Mouse (Mus musculus) forebrain, embryonic 11.5 days (tissue): Measurements from ENCODE around the gene Sycp2l. TPM values are rescaled to one million over a fixed set of nuclear protein-coding genes. Genes with fewer than 3 reads are reported as not detected.

Source experiments
- ATAC-seq: fragments of 200-750 bp; cut with Nextera tagmentation; replicated peaks from 2 replicates; pipeline ENCODE4 v1.8.0; 2017; ENCODE audit warnings: moderate TSS enrichment; ENCODE audit not compliant: low FRiP score
- DNase-seq: peaks from one replicate; pipeline ENCODE4 v3.0.0-alpha.2; 2017; ENCODE audit warnings: low spot score
- H3K27ac ChIP-seq: fragments of 300-500 bp; sonication (generic); 2 replicates; pipeline ENCODE4 v1.5.1; 2014; ENCODE audit warnings: low read depth, low read length
- H3K27me3 ChIP-seq: fragments of 300-500 bp; sonication (generic); 2 replicates; pipeline ENCODE4 v1.6.1; 2014; ENCODE audit warnings: mild to moderate bottlenecking, low read length, mixed read lengths; ENCODE audit not compliant: control insufficient read depth, insufficient read depth
- H3K36me3 ChIP-seq: fragments of 300-500 bp; sonication (generic); 2 replicates; pipeline ENCODE4 v1.6.1; 2014; ENCODE audit warnings: mild to moderate bottlenecking, low read length, moderate library complexity, mixed read lengths; ENCODE audit not compliant: control insufficient read depth, insufficient read depth
- H3K4me1 ChIP-seq: fragments of 300-500 bp; sonication (generic); replicated peaks from 2 replicates; pipeline ENCODE4 v1.6.1; 2014; ENCODE audit warnings: low read length, mixed read lengths; ENCODE audit not compliant: control insufficient read depth, insufficient read depth
- H3K4me2 ChIP-seq: fragments of 300-500 bp; sonication (generic); 2 replicates; pipeline ENCODE4 v1.6.1; 2014; ENCODE audit warnings: low read depth, mild to moderate bottlenecking, low read length, moderate library complexity, mixed read lengths; ENCODE audit not compliant: severe bottlenecking
- H3K4me3 ChIP-seq: fragments of 300-500 bp; sonication (generic); 2 replicates; pipeline ENCODE4 v1.5.1; 2014; ENCODE audit warnings: low read depth, low read length
- H3K9ac ChIP-seq: fragments of 300-500 bp; sonication (generic); 2 replicates; pipeline ENCODE4 v1.6.1; 2014; ENCODE audit warnings: low read length
- H3K9me3 ChIP-seq: fragments of 300-500 bp; sonication (generic); 2 replicates; pipeline ENCODE4 v1.6.1; 2016; ENCODE audit warnings: low read length, mixed read lengths; ENCODE audit not compliant: control insufficient read depth
- WGBS: fragments of 180-500 bp; shearing (Covaris S2); extraction: QIAGEN DNeasy Blood & Tissue Kit; methylation state at CpG from one replicate; pipeline ENCODE4 v1.1.7; 2014; 5-methylcytosine and 5-hydroxymethylcytosine counted together
- polyA plus RNA-seq: library from polyadenylated mRNA; unstranded; fragments of >200 nt; fragmentation: Nextera tagmentation; extraction: Ambion mirVana; gene quantifications from 2 replicates; pipeline ENCODE4 v1.2.1, GENCODE M21; 2014

Gene Sycp2l
- polyA plus RNA-seq, 1 experiment from 2014 or later, result not detected

- no peak for ATAC-seq
- 92% methylated on average over 13 of the region's 13 CpGs for WGBS
Observed at GRCm38 (mm10) chr13:41105541-41105940, 8.6 kb upstream of the Sycp2l start.

DNA sequence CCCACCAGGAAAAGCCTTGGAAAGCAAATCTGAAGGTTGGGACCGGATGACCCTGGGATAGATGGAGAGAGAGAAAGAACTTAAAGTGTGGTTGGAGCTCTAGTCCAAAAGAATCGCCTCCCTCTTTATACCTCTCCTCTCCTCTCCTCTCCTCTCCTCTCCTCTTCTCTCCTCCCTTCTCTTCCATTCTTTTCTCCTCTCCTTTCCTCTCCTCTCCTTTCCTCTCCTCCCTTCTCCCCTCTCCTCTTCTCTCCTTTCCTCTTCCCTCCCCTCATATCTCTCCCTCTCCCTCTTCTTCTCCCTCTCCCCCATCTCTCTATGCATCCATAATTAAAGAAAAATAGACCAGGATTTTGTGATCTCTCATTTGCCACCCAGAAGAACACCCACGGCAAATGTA is 3.2 kb upstream of the Sycp2l start, which contains the start of gene Gcm2:
Gcm2 (minus strand) TSS at position 101 of the 400 bp plus-strand sequence.
- H3K27ac ChIP-seq, result no peak within 1 kb of the TSS
- 0 out of 2 replicates have a peak, but pooled peaks cover 2% of the 10 kb centered on the region for H3K27me3 ChIP-seq
- no peak within 1 kb of the TSS for H3K9ac ChIP-seq
- H3K36me3 ChIP-seq, result no peaks in the 10 kb centered on the region
- no peak within 1 kb of the TSS for H3K4me2 ChIP-seq
- no peaks in the 10 kb centered on the region for H3K9me3 ChIP-seq
- no peak within 1 kb of the TSS for H3K4me3 ChIP-seq
- WGBS, result 62% methylated on average over 3 of the region's 3 CpGs
- DNase-seq (no peak), ATAC-seq (no peak)
- H3K4me1 ChIP-seq, result no peaks in the 10 kb centered on the region

More at GRCm38 (mm10) chr13:41105541-41105940, 8.6 kb upstream of the Sycp2l start:
- no peak overlapping the region for H3K4me2 ChIP-seq
- no peaks in the 10 kb centered on the region for H3K36me3 ChIP-seq
- DNase-seq, result no peak
- no peak overlapping the region for H3K4me3 ChIP-seq
- H3K27me3 ChIP-seq, result no peaks in the 10 kb centered on the region
- no peak overlapping the region for H3K27ac ChIP-seq
- H3K9me3 ChIP-seq, result no peaks in the 10 kb centered on the region
- no peak overlapping the region for H3K9ac ChIP-seq
- no peaks in the 10 kb centered on the region for H3K4me1 ChIP-seq

DNA sequence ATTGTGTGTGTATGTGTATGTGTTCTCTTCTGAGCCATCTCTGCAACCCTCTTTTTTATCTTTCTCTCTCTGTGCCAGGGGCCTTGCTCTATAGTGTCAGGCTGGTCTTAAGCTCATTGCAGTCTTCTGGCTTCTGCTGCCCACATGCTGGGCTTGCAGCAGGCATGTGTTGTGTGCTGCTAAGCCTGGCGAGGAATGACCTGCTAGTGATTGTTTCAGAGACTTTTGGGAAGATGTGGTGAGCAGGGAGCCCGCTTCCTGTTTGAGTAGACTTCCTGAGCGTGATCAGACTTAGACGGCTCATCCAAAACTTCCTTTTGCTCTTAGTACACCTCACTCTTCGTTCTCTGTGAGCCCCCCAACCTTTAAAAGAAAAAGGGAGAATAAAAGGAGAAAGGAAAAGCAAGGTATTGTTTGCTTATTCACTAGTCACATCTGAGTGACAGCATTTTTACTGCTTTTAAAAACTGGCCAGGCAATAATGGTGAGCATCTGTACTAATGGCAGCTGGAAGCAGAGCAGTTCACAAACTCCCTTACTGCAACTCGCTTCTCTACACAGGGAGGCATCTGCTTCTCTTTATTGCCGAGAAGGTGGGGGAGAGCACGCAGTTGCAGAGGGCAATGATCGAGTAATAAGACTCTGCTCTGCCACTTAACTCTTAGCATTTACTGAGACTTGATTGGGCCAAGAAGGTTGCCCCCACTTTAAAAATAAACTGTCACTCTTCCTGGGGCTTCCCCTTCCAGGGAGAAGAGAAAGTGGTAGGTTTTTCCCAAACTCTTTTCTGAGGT is 5.2 kb downstream of the Sycp2l start:
- H3K4me2 ChIP-seq, result no peak overlapping the region
- H3K4me3 ChIP-seq, result no peak overlapping the region
- H3K27me3 ChIP-seq, result 0 out of 2 replicates have a peak, but pooled peaks cover under 1% of the 10 kb centered on the region
- WGBS, result 39% methylated on average over 9 of the region's 9 CpGs
- no peaks in the 10 kb centered on the region for H3K4me1 ChIP-seq
- no peaks in the 10 kb centered on the region for H3K36me3 ChIP-seq
- H3K27ac ChIP-seq, result no peak overlapping the region
- ATAC-seq (no peak), DNase-seq (no peak)
- no peaks in the 10 kb centered on the region for H3K9me3 ChIP-seq
- no peak overlapping the region for H3K9ac ChIP-seq

- no peak for DNase-seq
- H3K9me3 ChIP-seq, result no peaks in the 10 kb centered on the region
- no peak for ATAC-seq
- H3K9ac ChIP-seq, result no peak overlapping the region
- no peaks in the 10 kb centered on the region for H3K27me3 ChIP-seq
- H3K36me3 ChIP-seq, result no peaks in the 10 kb centered on the region
- H3K4me3 ChIP-seq, result no peak overlapping the region
- H3K27ac ChIP-seq, result no peak overlapping the region
- no peak overlapping the region for H3K4me2 ChIP-seq
- 78% methylated on average over 6 of the region's 6 CpGs for WGBS
- no peaks in the 10 kb centered on the region for H3K4me1 ChIP-seq
Observed at GRCm38 (mm10) chr13:41123666-41124225, 9.6 kb downstream of the Sycp2l start.

- WGBS, result 92% methylated on average over 8 of the region's 8 CpGs
- Histone ChIP-seq H3K27ac (no peak overlapping the region), H3K9ac (no peak overlapping the region), H3K36me3 (no peaks in the 10 kb centered on the region), H3K9me3 (no peaks in the 10 kb centered on the region), H3K4me1 (no peaks in the 10 kb centered on the region), H3K27me3 (no peaks in the 10 kb centered on the region), H3K4me3 (no peak overlapping the region), H3K4me2 (no peak overlapping the region)
- DNase-seq (no peak), ATAC-seq (no peak)
Observed at GRCm38 (mm10) chr13:41128326-41128725, 14.2 kb downstream of the Sycp2l start.

- Histone ChIP-seq H3K4me2 (no peak overlapping the region), H3K4me3 (no peak overlapping the region), H3K9me3 (no peaks in the 10 kb centered on the region), H3K4me1 (no peaks in the 10 kb centered on the region), H3K27ac (no peak overlapping the region), H3K27me3 (no peaks in the 10 kb centered on the region), H3K9ac (no peak overlapping the region), H3K36me3 (no peaks in the 10 kb centered on the region)
- no peak for DNase-seq
- WGBS, result 90% methylated on average over 8 of the region's 8 CpGs
- ATAC-seq, result no peak
Observed at GRCm38 (mm10) chr13:41129061-41129460, 15.0 kb downstream of the Sycp2l start.

DNA sequence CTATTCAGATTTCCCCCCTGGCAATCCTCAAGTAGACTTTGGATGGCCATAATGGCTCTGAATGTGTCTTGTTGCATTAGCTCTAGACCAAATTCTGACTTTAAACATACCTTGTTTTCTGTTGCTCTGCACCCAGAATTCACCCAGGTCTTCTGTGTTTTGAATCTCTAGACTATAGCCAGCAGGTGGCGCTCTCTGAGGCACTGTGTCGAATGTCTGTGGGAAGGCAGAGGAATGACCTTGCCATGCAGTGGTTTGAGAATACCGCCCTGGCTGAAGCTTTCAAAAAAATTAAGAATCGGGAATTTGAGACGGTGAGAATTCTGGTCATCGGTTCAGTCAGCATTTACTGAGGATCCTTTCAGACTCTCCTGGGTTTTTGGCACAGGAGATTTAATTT is 20.8 kb downstream of the Sycp2l start:
- DNase-seq (peak; percentile 82), ATAC-seq (no peak)
- H3K4me3 ChIP-seq, result no peak overlapping the region
- H3K9ac ChIP-seq, result no peak overlapping the region
- 11% methylated on average over 6 of the region's 6 CpGs for whole genome bisulfite sequencing
- H3K4me1 ChIP-seq, result no peaks in the 10 kb centered on the region
- H3K27me3 ChIP-seq, result no peaks in the 10 kb centered on the region
- H3K27ac ChIP-seq, result no peak overlapping the region
- H3K4me2 ChIP-seq, result no peak overlapping the region
- H3K9me3 ChIP-seq, result no peaks in the 10 kb centered on the region
- H3K36me3 ChIP-seq, result no peaks in the 10 kb centered on the region

GRCm38 (mm10) chr13:41145433-41145970 is 31.4 kb downstream of the Sycp2l start:
- ATAC-seq, result no peak
- Histone ChIP-seq H3K4me1 (no peaks in the 10 kb centered on the region), H3K27me3 (no peaks in the 10 kb centered on the region), H3K4me2 (no peak overlapping the region), H3K27ac (no peak overlapping the region), H3K9me3 (no peaks in the 10 kb centered on the region), H3K4me3 (no peak overlapping the region), H3K36me3 (no peaks in the 10 kb centered on the region), H3K9ac (no peak overlapping the region)
- 77% methylated on average over 6 of the region's 6 CpGs for WGBS
- no peak for DNase-seq
